Mouse (Mus musculus) lung, adult 2 months (tissue): ENCODE measurements around the gene Usp2.

Source experiments
- CTCF ChIP-seq: fragments of 200-500 bp; IDR thresholded peaks from 2 replicates; pipeline ENCODE4 v1.5.1; 2011; ENCODE audit warnings: mild to moderate bottlenecking, low read length, control low read depth; ENCODE audit not compliant: insufficient read depth
- POLR2A ChIP-seq: fragments of 200-500 bp; IDR thresholded peaks from 2 replicates; pipeline ENCODE4 v1.6.1; 2011; ENCODE audit warnings: low read depth, mild to moderate bottlenecking, control low read depth, low read length, borderline replicate concordance; ENCODE audit errors: extremely low read depth

- TF ChIP-seq CTCF (no peak), POLR2A (no peak)
These were observed 6.3 kb downstream of the Usp2 start for GRCm38 (mm10) chr9:44073115-44073514.
